Mouse (Mus musculus): ENCODE data around the gene Lipa. TPM values are rescaled to one million over a fixed set of nuclear protein-coding genes. Genes with fewer than 3 reads are reported as not detected.

Lipa gene
- polyA plus RNA-seq, 1 experiment from 2014 or later = 36.0 TPM

DNA sequence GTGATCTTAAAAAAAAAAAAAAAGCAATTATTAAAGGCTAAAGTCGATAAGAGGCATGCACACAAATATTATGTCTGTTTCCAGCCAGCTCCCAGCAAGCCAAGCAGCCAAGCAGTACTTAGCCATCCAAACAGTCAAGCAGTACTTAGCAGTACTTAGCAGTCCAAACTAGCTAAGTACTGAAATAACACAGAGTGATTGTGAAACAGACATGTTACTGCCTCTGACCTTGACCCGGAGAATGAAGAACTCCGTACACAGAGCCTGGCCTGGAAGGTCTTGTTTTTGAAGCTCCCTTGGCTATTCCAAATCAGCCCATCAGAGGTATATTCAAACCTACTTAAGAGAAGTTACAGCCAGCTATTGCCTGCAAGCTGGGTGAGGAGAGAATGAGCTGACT is 10.1 kb downstream of the Lipa start:
- 0 out of 2 replicates have a peak, but pooled peaks cover 10% of the 10 kb centered on the region for H3K36me3 ChIP-seq (ENCODE audit: insufficient read depth, low read length)
- ATAC-seq (ENCODE audit: low FRiP score, low TSS enrichment) = no peak
- H3K4me3 ChIP-seq (ENCODE audit: low read length) = no peak overlapping the region
- no peak overlapping the region for H3K4me2 ChIP-seq (replicated peaks; ENCODE audit: low read depth, low read length)
- no peak overlapping the region for H3K27ac ChIP-seq (ENCODE audit: low read length)
- H3K9me3 ChIP-seq (ENCODE audit: low read length) = no peaks in the 10 kb centered on the region
- H3K4me1 ChIP-seq (ENCODE audit: insufficient read depth, low read length) = no peaks in the 10 kb centered on the region
- H3K27me3 ChIP-seq (ENCODE audit: insufficient read depth, low read length) = no peaks in the 10 kb centered on the region
- 87% methylated on average over 3 of the region's 3 CpGs for WGBS
- no peak overlapping the region for H3K9ac ChIP-seq (replicated peaks; ENCODE audit: low read length)

- H3K36me3 ChIP-seq (ENCODE audit: insufficient read depth, low read length) = 0 out of 2 replicates have a peak, but pooled peaks cover 10% of the 10 kb centered on the region
- H3K4me1 ChIP-seq (ENCODE audit: insufficient read depth, low read length) = no peaks in the 10 kb centered on the region
- no peaks in the 10 kb centered on the region for H3K9me3 ChIP-seq (ENCODE audit: low read length)
- H3K27me3 ChIP-seq (ENCODE audit: insufficient read depth, low read length) = no peaks in the 10 kb centered on the region
- ATAC-seq (ENCODE audit: low FRiP score, low TSS enrichment) = no peak
- H3K27ac ChIP-seq (ENCODE audit: low read length) = no peak overlapping the region
- WGBS = 85% methylated on average over 2 of the region's 2 CpGs
- no peak overlapping the region for H3K4me2 ChIP-seq (replicated peaks; ENCODE audit: low read depth, low read length)
- H3K4me3 ChIP-seq (ENCODE audit: low read length) = no peak overlapping the region
- no peak overlapping the region for H3K9ac ChIP-seq (replicated peaks; ENCODE audit: low read length)
These were observed 10.9 kb downstream of the Lipa start for GRCm38 (mm10) chr19:34516346-34516745.

DNA sequence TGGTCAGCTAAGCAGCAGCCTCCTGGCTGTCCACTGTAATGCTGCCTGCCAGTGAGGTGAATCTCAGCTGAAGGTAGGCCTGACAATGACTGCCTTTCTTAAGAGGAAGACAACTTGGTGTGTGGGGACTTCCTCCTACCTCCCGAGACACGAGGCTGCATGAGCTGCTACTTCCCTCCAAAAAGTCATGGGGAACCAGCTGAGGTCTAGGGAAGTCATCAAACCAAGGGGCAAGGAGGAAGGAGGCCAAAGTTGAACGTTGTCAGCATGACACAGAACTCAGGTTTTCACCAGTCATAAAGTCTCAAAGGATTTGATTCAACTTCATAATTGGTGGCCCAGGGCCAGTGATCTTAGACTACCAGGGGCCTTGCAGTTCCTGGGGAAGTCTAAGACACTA is 11.6 kb downstream of the Lipa start:
- H3K4me3 ChIP-seq (ENCODE audit: low read length) = no peak overlapping the region
- no peak overlapping the region for H3K9ac ChIP-seq (replicated peaks; ENCODE audit: low read length)
- no peak overlapping the region for H3K4me2 ChIP-seq (replicated peaks; ENCODE audit: low read depth, low read length)
- ATAC-seq (ENCODE audit: low FRiP score, low TSS enrichment) = no peak
- no peaks in the 10 kb centered on the region for H3K9me3 ChIP-seq (ENCODE audit: low read length)
- WGBS = 71% methylated on average over 3 of the region's 3 CpGs
- no peak overlapping the region for H3K27ac ChIP-seq (ENCODE audit: low read length)
- no peaks in the 10 kb centered on the region for H3K4me1 ChIP-seq (ENCODE audit: insufficient read depth, low read length)
- H3K27me3 ChIP-seq (ENCODE audit: insufficient read depth, low read length) = no peaks in the 10 kb centered on the region
- H3K36me3 ChIP-seq (ENCODE audit: insufficient read depth, low read length) = 0 out of 2 replicates have a peak, but pooled peaks cover 9% of the 10 kb centered on the region

DNA sequence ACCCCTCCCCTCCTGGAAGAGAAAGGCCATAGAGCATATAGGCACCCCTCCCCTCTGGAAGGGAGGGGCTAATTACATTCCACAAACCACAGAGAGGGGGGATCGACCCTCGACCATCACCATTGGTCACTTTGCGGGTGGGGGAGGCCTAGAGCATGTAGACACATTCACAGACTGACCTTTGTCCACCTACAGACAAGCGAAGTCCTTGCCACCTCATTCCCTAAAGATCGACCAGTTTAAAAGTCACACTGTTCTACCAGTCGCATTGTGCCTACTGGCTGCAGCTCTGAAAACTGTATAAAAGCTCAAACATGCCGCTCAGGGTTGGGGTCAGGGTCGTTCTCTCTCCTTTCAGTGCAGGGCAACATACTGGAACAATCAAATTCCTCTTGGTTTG is 15.7 kb downstream of the Lipa start:
- Histone ChIP-seq H3K27ac (ENCODE audit: low read length) (no peak overlapping the region), H3K9ac (replicated peaks; ENCODE audit: low read length) (no peak overlapping the region), H3K36me3 (ENCODE audit: insufficient read depth, low read length) (no peaks in the 10 kb centered on the region), H3K9me3 (ENCODE audit: low read length) (no peaks in the 10 kb centered on the region), H3K4me1 (ENCODE audit: insufficient read depth, low read length) (no peaks in the 10 kb centered on the region), H3K4me3 (ENCODE audit: low read length) (no peak overlapping the region), H3K27me3 (ENCODE audit: insufficient read depth, low read length) (no peaks in the 10 kb centered on the region), H3K4me2 (replicated peaks; ENCODE audit: low read depth, low read length) (no peak overlapping the region)
- peak; percentile 65 for ATAC-seq (ENCODE audit: low FRiP score, low TSS enrichment)
- 78% methylated on average over 8 of the region's 8 CpGs for WGBS

DNA sequence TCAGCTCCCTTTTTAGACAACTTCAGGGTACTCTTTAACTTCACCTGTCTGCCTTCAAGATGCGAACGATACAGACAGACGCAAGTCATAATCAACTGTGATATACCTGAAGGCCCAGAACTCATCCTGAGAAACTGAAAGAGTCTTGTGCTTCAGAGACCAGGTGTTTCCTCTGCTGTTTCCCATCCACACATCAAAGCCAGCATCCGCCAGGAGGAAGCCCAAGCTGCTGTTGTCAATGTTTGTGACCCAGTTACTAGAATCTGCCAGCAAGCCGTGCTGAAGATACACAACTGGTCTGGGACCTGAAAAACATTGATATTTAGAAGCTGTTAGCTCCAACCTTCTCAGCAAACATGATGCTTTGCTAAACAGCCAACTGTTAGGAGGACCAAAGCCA is 16.6 kb downstream of the Lipa start:
- no peak overlapping the region for H3K4me2 ChIP-seq (replicated peaks; ENCODE audit: low read depth, low read length)
- no peak overlapping the region for H3K27ac ChIP-seq (ENCODE audit: low read length)
- H3K4me1 ChIP-seq (ENCODE audit: insufficient read depth, low read length) = no peaks in the 10 kb centered on the region
- H3K9me3 ChIP-seq (ENCODE audit: low read length) = no peaks in the 10 kb centered on the region
- H3K4me3 ChIP-seq (ENCODE audit: low read length) = no peak overlapping the region
- 82% methylated on average over 5 of the region's 5 CpGs for WGBS
- no peak overlapping the region for H3K9ac ChIP-seq (replicated peaks; ENCODE audit: low read length)
- no peaks in the 10 kb centered on the region for H3K36me3 ChIP-seq (ENCODE audit: insufficient read depth, low read length)
- no peaks in the 10 kb centered on the region for H3K27me3 ChIP-seq (ENCODE audit: insufficient read depth, low read length)
- ATAC-seq (ENCODE audit: low FRiP score, low TSS enrichment) = no peak

DNA sequence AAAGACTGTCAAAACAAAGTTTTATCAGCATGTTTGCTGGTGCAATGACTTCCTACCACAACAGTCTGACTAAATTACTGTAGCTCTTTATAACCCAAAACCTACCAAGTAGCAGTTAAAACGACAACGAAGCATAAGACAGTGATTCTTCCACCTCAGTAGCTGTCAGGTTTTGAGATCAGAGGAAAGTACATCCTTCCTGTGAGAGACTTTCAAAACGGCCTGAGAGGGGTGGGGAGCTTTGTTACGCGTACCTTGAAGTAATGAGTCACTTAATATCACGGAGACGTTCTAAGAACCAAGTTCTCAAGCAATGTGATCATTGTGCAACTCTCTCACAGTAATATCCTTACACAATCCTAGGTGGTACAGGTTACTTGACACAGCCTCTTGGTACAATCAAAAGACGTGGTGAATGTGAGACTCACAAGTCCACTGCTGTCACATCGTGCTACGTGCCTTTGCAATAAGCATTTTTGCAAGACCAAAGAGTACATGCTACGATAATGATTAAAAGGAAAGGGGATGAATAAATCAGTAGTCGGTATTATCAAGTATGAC is 22.0 kb downstream of the Lipa start:
- no peak for ATAC-seq (ENCODE audit: low FRiP score, low TSS enrichment)
- Histone ChIP-seq H3K4me3 (ENCODE audit: low read length) (no peak overlapping the region), H3K4me1 (ENCODE audit: insufficient read depth, low read length) (no peaks in the 10 kb centered on the region), H3K27ac (ENCODE audit: low read length) (no peak overlapping the region), H3K9me3 (ENCODE audit: low read length) (no peaks in the 10 kb centered on the region), H3K27me3 (ENCODE audit: insufficient read depth, low read length) (no peaks in the 10 kb centered on the region), H3K9ac (replicated peaks; ENCODE audit: low read length) (no peak overlapping the region), H3K36me3 (ENCODE audit: insufficient read depth, low read length) (no peaks in the 10 kb centered on the region), H3K4me2 (replicated peaks; ENCODE audit: low read depth, low read length) (no peak overlapping the region)
- WGBS = 82% methylated on average over 12 of the region's 12 CpGs

DNA sequence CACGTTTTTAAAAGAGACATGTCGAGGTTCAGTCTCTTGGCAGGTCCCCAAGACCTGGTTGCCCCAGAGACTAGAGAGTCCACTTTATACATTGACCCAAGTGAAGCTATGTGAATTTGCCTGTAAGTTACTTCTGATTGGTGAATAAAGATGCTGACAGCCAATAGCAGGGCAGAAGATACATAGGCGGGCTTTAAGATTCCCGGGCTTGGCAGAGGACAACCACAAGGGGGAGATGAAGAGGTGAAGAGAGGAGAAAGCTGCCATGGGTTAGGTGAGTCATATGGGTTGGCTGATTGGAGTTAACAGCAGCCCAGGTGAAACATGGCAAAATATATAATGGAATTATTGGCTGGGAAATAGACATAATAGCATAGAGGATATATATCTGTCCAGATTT is 26.5 kb downstream of the Lipa start:
- peak; percentile 69; the same call in 1 of the 2 replicates for ATAC-seq (ENCODE audit: low FRiP score, low TSS enrichment)
- no peak overlapping the region for H3K9ac ChIP-seq (replicated peaks; ENCODE audit: low read length)
- no peak overlapping the region for H3K4me2 ChIP-seq (replicated peaks; ENCODE audit: low read depth, low read length)
- H3K4me1 ChIP-seq (ENCODE audit: insufficient read depth, low read length) = no peaks in the 10 kb centered on the region
- H3K27ac ChIP-seq (ENCODE audit: low read length) = no peak overlapping the region
- no peaks in the 10 kb centered on the region for H3K27me3 ChIP-seq (ENCODE audit: insufficient read depth, low read length)
- 45% methylated on average over 4 of the region's 4 CpGs for WGBS
- H3K4me3 ChIP-seq (ENCODE audit: low read length) = no peak overlapping the region
- no peaks in the 10 kb centered on the region for H3K36me3 ChIP-seq (ENCODE audit: insufficient read depth, low read length)
- H3K9me3 ChIP-seq (ENCODE audit: low read length) = no peaks in the 10 kb centered on the region

DNA sequence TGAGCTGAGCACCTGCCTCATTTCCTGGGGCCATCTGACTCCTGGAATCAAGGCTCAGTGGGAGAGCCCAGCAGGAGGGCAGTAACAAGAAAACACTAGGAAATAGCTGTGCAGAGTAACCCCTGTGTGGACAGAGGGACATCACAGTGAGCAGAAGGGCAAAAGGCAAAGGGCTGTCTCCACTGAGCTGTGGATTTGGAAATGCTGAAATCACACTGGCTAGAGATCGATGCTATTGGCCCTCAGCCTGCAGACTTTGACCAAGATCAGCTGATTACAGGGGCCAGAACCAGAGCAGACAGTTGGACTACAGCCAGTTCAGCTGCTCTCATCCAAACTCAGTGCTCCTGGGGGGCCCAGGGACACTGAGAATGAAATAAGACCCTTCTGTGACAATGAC is 30.9 kb downstream of the Lipa start:
- Histone ChIP-seq H3K9me3 (ENCODE audit: low read length) (no peaks in the 10 kb centered on the region), H3K27me3 (ENCODE audit: insufficient read depth, low read length) (no peaks in the 10 kb centered on the region), H3K4me3 (ENCODE audit: low read length) (no peak overlapping the region), H3K4me2 (replicated peaks; ENCODE audit: low read depth, low read length) (no peak overlapping the region), H3K36me3 (ENCODE audit: insufficient read depth, low read length) (peaks cover 2% of the 10 kb centered on the region; the same call in 1 of the 2 replicates), H3K4me1 (ENCODE audit: insufficient read depth, low read length) (no peaks in the 10 kb centered on the region), H3K9ac (replicated peaks; ENCODE audit: low read length) (no peak overlapping the region), H3K27ac (ENCODE audit: low read length) (no peak overlapping the region)
- ATAC-seq (ENCODE audit: low FRiP score, low TSS enrichment) = no peak
- WGBS = 89% methylated on average over 1 of the region's 1 CpGs

- H3K4me1 ChIP-seq (ENCODE audit: insufficient read depth, low read length) = no peaks in the 10 kb centered on the region
- WGBS = 93% methylated on average over 4 of the region's 4 CpGs
- no peak for ATAC-seq (ENCODE audit: low FRiP score, low TSS enrichment)
These were observed 33.4 kb downstream of the Lipa start for GRCm38 (mm10) chr19:34493859-34494258.

DNA sequence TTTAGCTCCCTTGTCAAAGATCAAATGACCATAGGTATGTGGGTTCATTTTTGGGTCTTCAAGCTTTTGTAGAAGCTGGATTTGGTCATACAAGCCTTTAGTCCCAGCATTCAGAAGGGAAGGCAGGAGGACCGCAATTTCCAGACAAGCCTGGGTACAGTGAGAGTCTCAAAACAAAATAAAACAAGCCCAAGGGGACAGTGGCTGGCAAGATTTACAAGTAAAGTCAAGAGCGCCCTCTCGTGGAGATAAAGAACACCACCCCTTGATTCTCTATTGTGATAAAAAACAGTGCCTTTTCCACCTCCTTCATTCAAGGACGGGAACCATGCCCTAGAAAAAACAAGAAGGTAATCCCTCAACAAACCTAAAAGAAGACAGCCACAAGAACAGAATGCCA is 43.7 kb downstream of the Lipa start:
- Histone ChIP-seq H3K36me3 (ENCODE audit: insufficient read depth, low read length) (no peaks in the 10 kb centered on the region), H3K9me3 (ENCODE audit: low read length) (no peaks in the 10 kb centered on the region), H3K4me3 (ENCODE audit: low read length) (no peak overlapping the region), H3K4me1 (ENCODE audit: insufficient read depth, low read length) (no peaks in the 10 kb centered on the region), H3K27ac (ENCODE audit: low read length) (no peak overlapping the region), H3K9ac (replicated peaks; ENCODE audit: low read length) (no peak overlapping the region), H3K4me2 (replicated peaks; ENCODE audit: low read depth, low read length) (no peak overlapping the region), H3K27me3 (ENCODE audit: insufficient read depth, low read length) (peaks cover 4% of the 10 kb centered on the region; the same call in 1 of the 2 replicates)
- WGBS = 17% methylated on average over 4 of the region's 4 CpGs
- ATAC-seq (ENCODE audit: low FRiP score, low TSS enrichment) = no peak

More at GRCm38 (mm10) chr19:34493859-34494258, 33.4 kb downstream of the Lipa start:
- H3K9ac ChIP-seq (replicated peaks; ENCODE audit: low read length) = no peak overlapping the region
- H3K27ac ChIP-seq (ENCODE audit: low read length) = no peak overlapping the region
- H3K4me3 ChIP-seq (ENCODE audit: low read length) = no peak overlapping the region
- no peaks in the 10 kb centered on the region for H3K9me3 ChIP-seq (ENCODE audit: low read length)
- H3K36me3 ChIP-seq (ENCODE audit: insufficient read depth, low read length) = peaks cover 2% of the 10 kb centered on the region; the same call in 1 of the 2 replicates
- no peaks in the 10 kb centered on the region for H3K27me3 ChIP-seq (ENCODE audit: insufficient read depth, low read length)
- no peak overlapping the region for H3K4me2 ChIP-seq (replicated peaks; ENCODE audit: low read depth, low read length)
